Mouse (Mus musculus) brown adipose tissue, adult 24 weeks (tissue): Measurements from ENCODE around the gene Rnaseh2a. TPM values are rescaled to one million over a fixed set of nuclear protein-coding genes. Genes with fewer than 3 reads are reported as not detected.

Experiments
- H3K27ac ChIP-seq: fragments of 200-500 bp; replicated peaks from 2 replicates; pipeline ENCODE4 v1.5.1; 2012; ENCODE audit warnings: low read depth, mild to moderate bottlenecking, low read length
- H3K4me1 ChIP-seq: fragments of 200-500 bp; 2 replicates; pipeline ENCODE4 v1.6.1; 2012; ENCODE audit warnings: low read length, mixed read lengths; ENCODE audit not compliant: control insufficient read depth, insufficient read depth, insufficient read length
- H3K4me3 ChIP-seq: fragments of 200-500 bp; 2 replicates; pipeline ENCODE4 v1.5.1; 2012; ENCODE audit warnings: low read depth, mild to moderate bottlenecking, low read length, moderate library complexity; ENCODE audit not compliant: insufficient read depth
- polyA plus RNA-seq: library from polyadenylated mRNA; stranded (reverse); fragments of >200 nt; gene quantifications from 2 replicates; pipeline ENCODE4 v1.2.4, GENCODE M21; 2012; ENCODE audit not compliant: missing spikeins, insufficient read depth, insufficient read length

Gene Rnaseh2a
- polyA plus RNA-seq, 1 experiment = 26.6 TPM

DNA sequence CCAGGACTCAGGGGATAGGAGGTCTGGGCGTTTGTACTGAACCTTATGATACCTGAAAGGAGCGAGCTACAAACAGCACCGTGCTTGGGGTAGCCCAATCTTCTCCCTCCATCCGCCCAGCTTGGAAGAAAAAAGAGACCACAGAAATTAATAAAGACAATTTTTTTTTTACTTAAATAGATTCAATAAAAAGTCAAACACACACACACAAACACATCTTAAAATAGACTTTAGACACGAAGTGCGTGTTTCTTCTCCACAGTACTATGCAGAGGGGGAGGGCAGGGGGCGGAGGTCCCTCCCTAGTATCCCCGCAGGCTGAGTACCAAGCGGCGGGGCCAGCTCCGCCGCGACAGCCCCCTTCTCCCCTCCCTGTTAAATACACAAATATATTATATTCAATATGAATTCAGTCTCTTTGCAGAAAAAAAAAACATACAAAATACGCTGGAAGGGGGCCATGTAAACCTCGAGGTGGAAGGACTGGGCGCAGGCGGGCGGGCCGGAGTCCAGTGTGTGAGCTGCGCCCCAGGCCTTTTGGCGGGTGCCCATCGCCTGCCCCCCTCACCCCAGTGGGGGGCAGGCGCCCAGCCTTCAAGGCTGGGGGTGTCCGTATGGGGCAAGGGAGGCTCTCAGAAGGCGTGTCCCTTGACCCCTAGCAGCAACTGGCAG, 7.3 kb upstream of the Rnaseh2a start:
- peak overlapping the region; percentile 83 for H3K4me3 ChIP-seq
- H3K4me1 ChIP-seq = peaks cover 11% of the 10 kb centered on the region

DNA sequence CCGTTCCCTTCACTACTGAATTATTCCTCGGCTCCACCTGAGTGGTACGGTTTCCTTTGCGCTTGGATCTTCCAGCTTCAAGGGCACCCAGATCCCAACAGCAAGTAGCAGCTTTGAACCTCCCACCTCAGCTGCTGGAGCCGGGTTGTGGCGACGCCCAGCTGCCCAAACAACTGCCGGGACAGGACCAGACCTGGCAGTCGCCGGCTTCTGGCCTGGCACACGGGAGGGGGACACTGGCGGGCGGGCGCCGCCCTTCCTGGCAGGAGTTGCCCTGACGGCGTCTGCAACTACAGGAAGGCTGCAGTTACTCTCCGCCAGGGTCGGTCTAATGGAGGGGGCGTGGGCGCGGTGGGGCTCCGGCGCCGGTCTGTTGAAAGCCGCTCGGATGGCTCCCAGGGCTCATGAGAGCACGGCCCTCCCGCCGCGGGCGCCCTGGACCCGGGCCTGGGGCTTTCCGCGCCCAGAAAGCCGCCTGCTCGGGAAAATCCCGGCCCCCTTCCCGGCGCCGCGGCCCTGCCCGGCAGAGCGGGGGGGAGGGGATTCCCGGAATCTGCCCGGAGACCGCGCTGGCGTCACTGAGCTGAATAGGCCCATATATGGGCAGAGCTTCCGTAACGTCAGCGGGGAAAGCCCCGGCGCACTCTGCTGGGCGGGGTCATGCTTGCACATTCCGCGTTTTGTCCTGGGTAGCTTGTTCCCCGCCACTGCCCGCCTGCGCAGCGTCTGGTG, 6.6 kb upstream of the Rnaseh2a start:
- Histone ChIP-seq H3K27ac (peak overlapping the region; percentile 92), H3K4me3 (peak overlapping the region; percentile 83), H3K4me1 (peaks cover 9% of the 10 kb centered on the region)

More for the DNA sequence above, 7.3 kb upstream of the Rnaseh2a start:
- H3K27ac ChIP-seq = peak overlapping the region; percentile 92

DNA sequence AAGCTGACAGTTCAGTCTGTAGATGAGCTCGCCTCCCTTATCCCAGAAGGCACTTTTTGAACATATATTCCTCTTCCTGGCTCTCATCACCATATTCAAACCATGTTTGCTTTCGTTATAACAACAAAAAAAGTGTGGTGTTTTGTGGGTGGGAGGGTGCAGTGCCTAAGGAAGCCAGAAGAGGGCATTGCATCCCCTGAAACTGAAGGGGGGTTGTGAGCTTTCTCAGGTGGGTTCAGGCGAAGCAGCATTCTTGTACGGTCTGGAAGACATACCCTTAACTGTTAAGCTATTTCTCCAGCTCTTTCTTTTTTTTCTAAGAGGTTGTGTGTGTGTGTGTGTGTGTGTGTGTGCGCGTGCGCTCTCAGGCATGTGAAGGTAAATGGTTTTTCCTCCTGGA, 5.9 kb upstream of the Rnaseh2a start:
- Histone ChIP-seq H3K4me1 (peaks cover 2% of the 10 kb centered on the region; the same call in 1 of the 2 replicates), H3K4me3 (peak overlapping the region; percentile 83), H3K27ac (peak overlapping the region; percentile 91)

DNA sequence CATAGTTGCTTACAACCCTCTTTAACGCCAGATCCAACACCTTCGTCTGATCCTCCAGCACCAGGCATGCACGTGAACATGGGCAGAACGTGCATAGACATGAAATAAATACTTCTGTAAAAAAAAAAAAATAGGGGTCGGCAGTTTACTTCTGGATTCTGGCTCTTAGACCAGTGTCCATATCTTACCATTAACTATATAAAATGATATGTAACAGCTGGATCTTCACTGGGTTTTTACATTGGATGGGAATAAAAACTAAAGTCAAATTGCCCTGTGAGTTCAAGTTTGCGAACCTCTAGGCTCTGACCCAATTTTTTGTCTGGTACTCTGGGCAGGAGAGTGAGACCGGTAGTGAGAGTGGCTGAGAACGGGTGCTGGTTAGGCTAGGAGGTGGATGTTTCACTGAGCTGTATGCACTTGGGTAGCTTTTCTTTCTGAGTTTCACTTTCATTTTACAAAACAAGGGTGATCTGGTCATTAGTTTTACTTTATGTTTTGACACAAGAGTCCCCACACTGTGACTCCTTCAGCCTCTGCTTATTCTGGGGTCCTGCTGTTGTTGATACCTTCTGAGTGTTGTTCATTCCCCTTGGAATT, 5.1 kb upstream of the Rnaseh2a start:
- Histone ChIP-seq H3K4me1 (0 out of 2 replicates have a peak, but pooled peaks cover 2% of the 10 kb centered on the region), H3K27ac (no peak overlapping the region), H3K4me3 (no peak overlapping the region)

DNA sequence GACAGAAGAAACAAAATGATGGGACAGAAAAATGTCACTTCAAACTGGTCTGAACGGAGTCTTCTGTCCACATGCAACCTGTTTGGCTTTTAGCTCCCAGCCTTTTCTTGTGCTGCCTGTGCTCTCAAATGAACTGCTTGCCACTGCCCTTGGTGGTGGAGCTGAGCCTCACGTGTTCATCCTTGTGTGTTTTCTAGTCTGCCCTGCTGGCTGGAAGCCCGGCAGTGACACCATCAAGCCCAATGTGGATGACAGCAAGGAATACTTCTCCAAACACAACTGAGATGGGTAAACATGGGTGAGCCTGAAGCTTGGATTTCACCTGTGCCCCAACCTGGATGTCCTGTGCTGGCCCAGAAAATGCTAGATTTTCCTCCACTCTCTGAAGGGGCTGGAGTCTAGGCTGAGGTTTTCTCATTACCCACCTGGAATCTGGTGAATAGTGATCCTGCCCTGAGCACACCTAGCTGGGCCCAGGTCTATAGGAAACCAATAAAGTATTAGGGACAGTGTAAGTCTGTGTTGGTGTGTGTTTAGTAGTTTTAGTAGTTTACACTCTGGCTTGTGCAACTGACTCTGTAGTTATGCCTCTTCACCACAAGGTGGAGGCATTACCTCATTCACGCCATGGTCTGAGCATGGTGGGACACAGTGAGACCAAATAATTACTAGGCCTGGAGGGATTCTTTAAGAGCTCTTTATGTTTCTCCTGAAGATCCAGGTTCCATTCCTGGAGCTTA, 4.4 kb upstream of the Rnaseh2a start:
- Histone ChIP-seq H3K27ac (no peak overlapping the region), H3K4me3 (no peak overlapping the region), H3K4me1 (0 out of 2 replicates have a peak, but pooled peaks cover 2% of the 10 kb centered on the region)

DNA sequence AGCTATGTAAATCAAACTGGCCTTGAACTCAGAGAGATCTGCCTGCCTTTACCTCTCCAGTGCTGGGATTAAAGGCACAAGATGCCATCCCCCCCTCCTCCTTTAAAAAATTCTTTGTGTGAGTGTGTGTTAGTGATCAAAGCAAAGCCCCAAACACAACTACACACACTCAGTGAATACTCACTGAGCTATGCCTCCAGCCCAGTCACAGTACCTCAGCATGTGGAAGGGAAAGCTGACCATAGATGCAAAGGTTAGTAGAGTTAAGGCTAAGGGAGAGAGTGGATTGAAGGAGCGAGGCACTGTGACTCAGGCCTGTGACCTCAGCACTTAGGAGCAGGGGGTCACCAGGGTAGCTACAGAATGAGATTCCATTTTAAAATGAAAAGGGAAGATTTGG, 3.5 kb upstream of the Rnaseh2a start:
- H3K27ac ChIP-seq = no peak overlapping the region
- no peak overlapping the region for H3K4me3 ChIP-seq

DNA sequence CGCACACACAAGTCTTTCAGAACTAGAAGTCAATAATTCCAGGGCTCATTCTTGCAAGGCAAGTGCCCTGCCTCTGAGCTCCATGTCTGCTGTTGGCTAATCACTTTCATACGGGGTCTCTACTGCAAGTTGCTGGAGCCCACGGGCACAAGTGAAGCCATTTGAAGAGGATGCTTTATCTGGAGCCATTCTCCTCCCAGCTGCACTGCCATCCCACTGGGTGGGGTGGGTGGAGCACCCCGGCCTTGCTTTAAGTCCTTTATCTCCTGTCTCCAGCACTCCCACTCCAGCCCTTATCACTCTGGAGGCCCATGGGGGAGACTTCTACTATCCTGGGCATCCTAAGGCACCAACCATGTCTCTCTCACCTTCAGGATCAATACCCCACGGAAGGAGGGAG, 1.3 kb upstream of the Rnaseh2a start:
- Histone ChIP-seq H3K4me1 (peaks cover 8% of the 10 kb centered on the region; the same call in 1 of the 2 replicates), H3K27ac (no peak overlapping the region), H3K4me3 (peak overlapping the region; percentile 87)

More for the DNA sequence above, 3.5 kb upstream of the Rnaseh2a start:
- peaks cover 6% of the 10 kb centered on the region; the same call in 1 of the 2 replicates for H3K4me1 ChIP-seq

DNA sequence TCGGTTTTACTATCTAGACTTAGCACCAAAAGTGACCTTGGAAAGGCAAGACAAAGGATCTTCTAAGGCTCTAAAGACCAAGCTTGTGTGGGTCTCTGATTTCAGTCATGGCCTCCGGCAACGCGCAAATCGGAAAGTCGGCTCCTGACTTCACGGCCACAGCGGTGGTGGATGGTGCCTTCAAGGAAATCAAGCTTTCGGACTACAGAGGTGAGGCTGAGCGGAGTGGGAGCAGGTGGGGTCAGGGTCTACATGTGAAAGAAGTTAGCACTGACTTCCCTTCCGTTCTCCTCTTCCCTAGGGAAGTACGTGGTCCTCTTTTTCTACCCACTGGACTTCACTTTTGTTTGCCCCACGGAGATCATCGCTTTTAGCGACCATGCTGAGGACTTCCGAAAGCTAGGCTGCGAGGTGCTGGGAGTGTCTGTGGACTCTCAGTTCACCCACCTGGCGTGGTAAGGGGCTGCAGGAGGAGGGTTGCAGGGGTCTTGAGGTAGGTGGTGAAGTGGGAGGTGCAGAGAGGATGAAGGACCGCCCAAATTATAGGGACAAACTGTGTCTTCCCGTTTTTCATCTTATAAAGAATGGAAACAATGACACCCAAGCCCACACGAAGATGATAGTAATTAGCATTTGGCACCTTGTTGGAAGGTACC, 696 bp upstream of the Rnaseh2a start:
- peak overlapping the region; percentile 87 for H3K4me3 ChIP-seq

DNA sequence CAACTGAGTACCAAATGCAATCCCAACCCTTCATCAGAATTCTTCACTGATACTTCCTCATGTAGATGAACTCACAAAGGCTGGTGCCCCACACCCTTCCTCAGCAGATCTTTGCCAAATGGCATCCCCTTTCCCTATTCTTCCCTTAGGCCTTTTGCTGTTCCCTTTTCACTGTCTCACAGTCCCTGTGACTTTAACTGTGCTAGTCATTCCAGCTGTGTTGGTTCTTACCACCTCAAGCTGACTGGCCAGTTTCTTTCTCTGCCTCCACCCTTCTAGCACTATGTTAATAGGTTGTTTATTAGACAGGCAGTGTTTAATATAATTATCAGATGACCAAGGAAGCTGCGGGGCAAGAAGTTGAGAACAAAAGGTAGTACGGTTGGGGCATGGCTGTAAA, 917 bp downstream of the Rnaseh2a start:
- H3K27ac ChIP-seq = peak overlapping the region; percentile 70
- H3K4me3 ChIP-seq = peak overlapping the region; percentile 87
- peaks cover 14% of the 10 kb centered on the region; the same call in 1 of the 2 replicates for H3K4me1 ChIP-seq

More for the DNA sequence above, 696 bp upstream of the Rnaseh2a start:
- Histone ChIP-seq H3K27ac (peak overlapping the region; percentile 44), H3K4me1 (peaks cover 10% of the 10 kb centered on the region; the same call in 1 of the 2 replicates)

DNA sequence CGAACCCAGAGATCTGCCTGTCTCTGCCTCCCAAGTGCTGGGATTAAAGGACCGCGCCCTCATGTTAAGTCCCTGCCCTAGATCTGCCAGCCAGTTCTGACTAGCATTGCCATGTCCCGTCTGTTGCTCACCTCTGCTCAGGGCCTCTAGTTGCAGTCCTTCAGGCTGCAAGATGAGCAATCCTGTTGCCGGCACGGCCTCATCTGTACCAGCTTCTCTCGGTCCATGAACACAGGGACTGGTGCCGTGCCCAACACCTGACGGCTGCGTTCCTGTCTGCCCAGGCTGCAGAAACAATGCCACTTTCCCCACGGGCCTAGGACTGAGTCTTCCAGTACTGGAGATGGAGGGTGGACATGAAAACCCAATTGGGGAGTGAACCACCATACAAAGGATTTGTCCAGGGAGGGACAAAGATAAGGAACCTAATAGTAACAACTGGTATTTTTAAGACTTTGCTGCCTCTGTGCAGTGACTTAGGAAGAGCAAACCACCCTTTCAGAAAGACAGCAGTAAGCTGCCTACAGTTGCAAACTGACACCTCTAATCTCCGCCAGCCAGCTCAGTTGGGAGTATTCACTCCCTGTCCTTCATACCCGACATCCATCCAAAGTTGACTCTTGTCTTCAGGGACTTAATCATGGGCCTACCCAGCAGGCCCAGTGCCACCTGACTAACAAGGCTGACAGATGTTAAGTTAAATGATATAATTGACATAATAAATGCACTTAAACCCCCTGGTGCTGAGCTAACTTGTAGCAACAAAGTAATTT, 1.8 kb downstream of the Rnaseh2a start:
- no peak overlapping the region for H3K27ac ChIP-seq
- no peak overlapping the region for H3K4me3 ChIP-seq
- peaks cover 14% of the 10 kb centered on the region; the same call in 1 of the 2 replicates for H3K4me1 ChIP-seq

DNA sequence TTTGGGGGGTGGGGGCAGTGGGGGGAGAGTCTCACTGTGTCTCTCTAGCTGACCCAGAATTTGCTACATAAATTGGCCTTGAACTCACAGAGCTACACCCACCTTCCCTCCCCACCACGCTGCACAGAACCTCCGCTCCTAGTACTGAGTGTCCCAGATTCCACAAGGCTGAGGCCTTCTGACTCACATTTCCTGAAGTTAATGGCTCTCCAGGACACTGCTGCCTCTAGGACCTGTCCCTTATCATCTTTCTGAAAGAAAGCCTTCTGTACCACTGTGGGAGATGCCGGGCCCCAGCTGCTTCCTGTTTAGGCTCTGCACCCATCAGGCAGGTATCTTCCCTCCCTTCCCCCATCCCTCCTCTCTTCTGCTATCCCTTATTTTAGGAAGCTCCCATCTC, 3.0 kb downstream of the Rnaseh2a start:
- no peak overlapping the region for H3K4me3 ChIP-seq
- H3K4me1 ChIP-seq = peaks cover 14% of the 10 kb centered on the region; the same call in 1 of the 2 replicates
- H3K27ac ChIP-seq = peak overlapping the region; percentile 27; the same call in 1 of the 2 replicates

DNA sequence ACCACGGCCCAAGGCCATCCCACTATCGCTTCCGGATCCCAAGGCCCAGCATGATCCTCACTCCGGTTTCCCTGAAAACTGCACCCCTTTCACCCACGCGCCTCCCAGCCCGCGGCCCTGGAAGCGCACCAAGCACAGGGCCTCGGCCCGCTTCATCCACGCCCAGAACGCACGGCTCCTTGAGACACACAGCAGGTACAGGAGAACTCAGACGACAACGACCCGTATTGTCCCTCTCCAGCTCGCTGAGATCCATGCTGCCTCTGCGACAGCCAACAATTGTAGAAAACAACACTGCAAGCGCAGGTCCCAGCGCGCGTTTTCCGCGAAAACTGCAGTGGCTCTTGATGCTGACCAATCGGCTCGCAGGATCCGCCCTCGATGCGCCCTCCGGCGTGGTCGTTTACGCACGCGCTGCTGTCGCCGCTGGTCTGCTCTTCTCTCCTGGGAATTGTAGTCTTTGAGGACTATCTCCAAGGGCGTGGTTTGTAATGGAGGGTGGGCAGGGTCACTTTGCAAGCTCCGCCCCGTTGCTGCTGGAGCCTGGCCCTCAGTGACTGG, 3.8 kb downstream of the Rnaseh2a start:
- Histone ChIP-seq H3K27ac (no peak overlapping the region), H3K4me1 (peaks cover 14% of the 10 kb centered on the region; the same call in 1 of the 2 replicates), H3K4me3 (peak overlapping the region; percentile 64)

DNA sequence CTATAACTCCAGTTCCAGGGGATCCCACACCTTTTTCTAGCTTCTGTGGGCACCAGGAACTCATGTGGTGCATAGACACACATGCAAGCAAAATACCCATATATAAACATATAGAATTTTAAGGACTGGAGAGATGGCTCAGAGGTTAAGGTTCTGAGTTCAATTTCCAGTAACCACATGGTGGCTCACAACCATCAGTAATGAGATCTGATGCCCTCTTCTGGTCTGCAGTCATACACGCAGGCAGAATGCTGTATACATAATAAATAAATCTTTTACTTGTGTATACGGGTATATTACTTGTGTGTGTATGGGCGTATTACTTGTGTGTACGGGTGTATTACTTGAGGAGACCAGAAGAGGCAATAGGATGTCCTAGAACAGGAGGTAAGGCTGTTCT, 5.6 kb downstream of the Rnaseh2a start:
- H3K4me3 ChIP-seq = no peak overlapping the region
- H3K27ac ChIP-seq = no peak overlapping the region
- peaks cover 12% of the 10 kb centered on the region; the same call in 1 of the 2 replicates for H3K4me1 ChIP-seq
